Mouse (Mus musculus): Measurements from ENCODE around the gene Ccdc134. TPM values are rescaled to one million over a fixed set of nuclear protein-coding genes. Genes with fewer than 3 reads are reported as not detected.

Gene Ccdc134
- polyA plus RNA-seq (2012; rRNA removed), result 7.3 and 8.1 TPM in 2 replicates

DNA sequence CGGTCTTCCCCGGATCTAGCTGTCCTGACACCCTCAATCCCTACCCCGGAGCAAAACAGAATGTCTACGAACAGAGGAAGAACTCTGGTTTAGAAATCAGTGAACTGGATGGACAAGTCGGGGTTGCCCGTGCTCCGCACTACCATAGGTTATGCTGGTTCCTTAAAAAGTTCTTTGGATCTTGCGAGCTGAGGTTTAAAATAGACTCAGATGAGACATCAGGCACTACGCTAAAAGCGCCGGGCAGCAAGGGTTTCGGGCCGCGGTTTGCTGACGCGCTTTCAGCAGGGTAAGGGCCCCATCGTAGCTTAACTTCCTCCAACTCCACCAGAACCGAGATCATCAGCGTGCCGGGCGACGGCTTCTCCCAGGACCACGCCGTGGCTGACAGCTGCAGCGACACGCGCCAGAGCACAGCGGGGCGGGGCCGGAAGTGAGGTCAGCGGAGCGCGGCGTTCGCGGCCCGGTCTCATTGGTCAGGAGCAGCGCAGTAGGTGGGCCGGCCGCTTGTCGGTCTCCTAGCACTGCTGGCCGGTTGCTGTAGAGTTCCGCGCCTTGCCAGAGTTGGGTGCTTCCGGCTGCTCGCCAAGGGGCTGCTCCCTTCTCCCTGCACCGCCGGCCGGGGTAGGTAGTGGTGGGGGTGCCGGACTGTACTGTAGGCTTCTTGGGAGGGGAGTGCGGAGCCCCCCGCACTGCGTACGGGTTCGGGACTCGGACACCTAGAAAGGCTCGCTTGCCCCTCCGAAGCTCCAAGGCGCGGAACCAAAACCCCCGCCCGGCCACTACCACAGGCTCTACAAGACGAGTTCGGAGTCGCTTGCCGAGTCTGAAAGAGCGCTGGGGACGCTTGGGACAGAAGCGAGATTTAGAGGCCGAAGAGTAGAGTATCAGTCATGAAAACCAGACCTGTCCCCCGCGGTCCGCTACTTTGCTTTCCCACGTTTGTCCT, at the start of gene Ccdc134:
Gene Ccdc134 (plus strand): TSS at position 497 of the 949 bp plus-strand sequence.

DNA sequence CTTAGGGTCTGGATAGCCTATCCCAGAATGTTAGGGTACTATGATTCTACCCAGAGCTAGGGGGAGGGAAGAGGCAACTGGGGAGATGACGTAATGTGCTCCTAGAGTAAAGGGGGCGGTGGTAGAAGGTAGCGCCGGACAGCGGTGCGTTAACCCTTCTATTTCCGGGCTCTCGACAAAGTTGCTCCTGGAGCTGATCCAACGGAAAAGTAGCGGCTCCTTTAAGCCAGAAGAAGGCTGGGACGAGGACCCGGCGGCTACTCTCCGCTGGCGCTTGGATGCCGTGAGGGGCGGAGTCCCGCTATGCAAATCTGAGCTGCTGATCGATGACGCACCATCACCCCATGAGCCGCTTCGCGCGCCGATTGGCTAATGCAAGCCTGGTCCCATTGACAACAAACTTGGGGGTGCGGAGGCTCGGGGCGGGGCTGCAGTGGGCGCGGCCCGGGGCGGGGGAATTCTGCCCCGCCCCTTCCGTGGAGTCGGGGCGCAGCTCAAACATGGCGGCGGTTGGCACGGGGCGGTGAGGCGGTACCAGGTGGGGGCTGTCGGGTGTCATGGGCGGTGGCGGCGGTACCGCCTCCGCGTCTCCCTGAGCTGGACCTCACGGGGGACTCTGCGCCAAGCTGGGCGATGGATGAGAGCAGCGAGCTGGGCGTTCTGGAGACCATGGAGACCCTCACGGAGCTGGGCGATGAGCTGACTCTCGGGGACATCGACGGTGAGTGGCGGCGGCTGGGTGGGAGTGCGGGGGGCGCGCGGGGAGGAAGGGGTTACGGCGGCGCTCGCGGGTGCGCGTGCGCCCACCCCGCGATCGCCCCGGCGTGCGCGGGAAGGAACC, 19.3 kb downstream of the Ccdc134 start, which contains the start of gene Srebf2:
Gene Srebf2 (plus strand): TSS at position 412 of the 841 bp plus-strand sequence.

Other genes with a start within 250 kb of the Ccdc134 start
- 13.7 and 15.6 TPM in 2 replicates for gene Polr3h, start 201.7 kb upstream of the Ccdc134 start, polyA plus RNA-seq (2012; rRNA removed)
- 0.39 and 0.53 TPM in 2 replicates for gene Csdc2, start 191.2 kb upstream of the Ccdc134 start, polyA plus RNA-seq (2012; rRNA removed)
- 20.8 and 25.1 TPM in 2 replicates for gene Pmm1, start 167.0 kb upstream of the Ccdc134 start, polyA plus RNA-seq (2012; rRNA removed)
- gene 1700029P11Rik, start 147.4 kb upstream of the Ccdc134 start, polyA plus RNA-seq (2012; rRNA removed), result not detected in 2 replicates
- gene Xrcc6, start 140.1 kb upstream of the Ccdc134 start, polyA plus RNA-seq (2012; rRNA removed), result 25.7 and 26.3 TPM in 2 replicates
- gene Desi1, start 94.1 kb upstream of the Ccdc134 start, polyA plus RNA-seq (2012; rRNA removed), result 8.6 and 10.6 TPM in 2 replicates
- 79.2 and 87.2 TPM in 2 replicates for gene Snu13, start 80.3 kb upstream of the Ccdc134 start, polyA plus RNA-seq (2012; rRNA removed)
- not detected in 2 replicates for gene 4930407I10Rik, start 68.8 kb upstream of the Ccdc134 start, polyA plus RNA-seq (2012; rRNA removed)
- gene Mei1, start 57.9 kb upstream of the Ccdc134 start, polyA plus RNA-seq (2012; rRNA removed), result not detected in 2 replicates
- 26.1 and 27.1 TPM in 2 replicates for gene Srebf2, start 19.3 kb downstream of the Ccdc134 start, polyA plus RNA-seq (2012; rRNA removed)
- 0.11 and 0.16 TPM in 2 replicates for gene Shisa8, start 84.9 kb downstream of the Ccdc134 start, polyA plus RNA-seq (2012; rRNA removed)
- gene Tnfrsf13c, start 96.4 kb downstream of the Ccdc134 start, polyA plus RNA-seq (2012; rRNA removed), result 0.46 and 0.47 TPM in 2 replicates
- gene Cenpm, start 116.8 kb downstream of the Ccdc134 start, polyA plus RNA-seq (2012; rRNA removed), result 19.1 and 21.4 TPM in 2 replicates
- not detected in 2 replicates for gene 1500009C09Rik, start 124.5 kb downstream of the Ccdc134 start, polyA plus RNA-seq (2012; rRNA removed)
- 0.08 and 0.23 TPM in 2 replicates for gene Sept3, start 147.0 kb downstream of the Ccdc134 start, polyA plus RNA-seq (2012; rRNA removed)
- 0.06 and 0.08 TPM in 2 replicates for gene Wbp2nl, start 171.0 kb downstream of the Ccdc134 start, polyA plus RNA-seq (2012; rRNA removed)
- 36.3 and 48.4 TPM in 2 replicates for gene Naga, start 211.0 kb downstream of the Ccdc134 start, polyA plus RNA-seq (2012; rRNA removed)
- gene Pheta2, start 211.0 kb downstream of the Ccdc134 start, polyA plus RNA-seq (2012; rRNA removed), result 22.3 and 26.7 TPM in 2 replicates
- gene Smdt1, start 211.0 kb downstream of the Ccdc134 start, polyA plus RNA-seq (2012; rRNA removed), result 97.0 and 102 TPM in 2 replicates
- 296 and 315 TPM in 2 replicates for gene Ndufa6, start 226.4 kb downstream of the Ccdc134 start, polyA plus RNA-seq (2012; rRNA removed)